Mouse (Mus musculus): ENCODE measurements around the gene Ccdc106. TPM values are rescaled to one million over a fixed set of nuclear protein-coding genes. Genes with fewer than 3 reads are reported as not detected.

Gene Ccdc106
- polyA plus RNA-seq, 1 experiment from 2014 or later: 40.0 TPM

GRCm38 (mm10) chr7:5037026-5037425 is 16.7 kb downstream of the Ccdc106 start:
- Histone ChIP-seq H3K4me2 (peak overlapping the region; percentile 59; the same call in 1 of the 2 replicates), H3K27me3 (no peaks in the 10 kb centered on the region), H3K9ac (no peak overlapping the region), H3K4me1 (replicated peaks) (peaks cover 22% of the 10 kb centered on the region), H3K36me3 (peaks cover 51% of the 10 kb centered on the region), H3K4me3 (no peak overlapping the region; the same call in 1 of the 2 replicates), H3K9me3 (0 out of 2 replicates have a peak, but pooled peaks cover 3% of the 10 kb centered on the region), H3K27ac (replicated peaks) (0 out of 2 replicates have a peak overlapping the region, but pooled peaks have one; percentile 97)
- 95% methylated on average over 7 of the region's 7 CpGs for WGBS
- no peak for ATAC-seq (ENCODE audit: low read depth)

GRCm38 (mm10) chr7:5037467-5037866 is 17.1 kb downstream of the Ccdc106 start:
- ATAC-seq (ENCODE audit: low read depth): no peak
- Histone ChIP-seq H3K36me3 (peaks cover 46% of the 10 kb centered on the region), H3K9me3 (0 out of 2 replicates have a peak, but pooled peaks cover 3% of the 10 kb centered on the region), H3K4me1 (replicated peaks) (peaks cover 22% of the 10 kb centered on the region), H3K4me3 (peak overlapping the region; percentile 63), H3K27me3 (no peaks in the 10 kb centered on the region), H3K4me2 (peak overlapping the region; percentile 59), H3K27ac (replicated peaks) (peak overlapping the region; percentile 97), H3K9ac (peak overlapping the region; percentile 83)
- WGBS: 88% methylated on average over 8 of the region's 8 CpGs

- peak; percentile 96 for ATAC-seq (ENCODE audit: low read depth)
These were observed 17.9 kb downstream of the Ccdc106 start, which contains the start of gene Zfp784 for GRCm38 (mm10) chr7:5038109-5038732. Zfp784 (minus strand) TSS chr7:5038446.

GRCm38 (mm10) chr7:5038940-5039339 is 18.6 kb downstream of the Ccdc106 start:
- H3K27ac ChIP-seq (replicated peaks): peak overlapping the region; percentile 97; the same call in 1 of the 2 replicates
- H3K4me1 ChIP-seq (replicated peaks): peaks cover 22% of the 10 kb centered on the region
- peaks cover 32% of the 10 kb centered on the region for H3K36me3 ChIP-seq
- no peak for ATAC-seq (ENCODE audit: low read depth)
- peak overlapping the region; percentile 59 for H3K4me2 ChIP-seq
- WGBS: 39% methylated on average over 5 of the region's 5 CpGs
- H3K4me3 ChIP-seq: peak overlapping the region; percentile 63
- peak overlapping the region; percentile 83 for H3K9ac ChIP-seq
- no peaks in the 10 kb centered on the region for H3K27me3 ChIP-seq
- H3K9me3 ChIP-seq: 0 out of 2 replicates have a peak, but pooled peaks cover 3% of the 10 kb centered on the region

More at GRCm38 (mm10) chr7:5038109-5038732, 17.9 kb downstream of the Ccdc106 start, which contains the start of gene Zfp784:
- WGBS: under 1% methylated on average over 48 of the region's 48 CpGs
- H3K4me1 ChIP-seq (replicated peaks): peaks cover 22% of the 10 kb centered on the region
- H3K27me3 ChIP-seq: no peaks in the 10 kb centered on the region
- peak within 1 kb of the TSS; percentile 59 for H3K4me2 ChIP-seq
- peaks cover 39% of the 10 kb centered on the region for H3K36me3 ChIP-seq
- H3K27ac ChIP-seq (replicated peaks): peak within 1 kb of the TSS; percentile 97
- peak within 1 kb of the TSS; percentile 63 for H3K4me3 ChIP-seq
- H3K9ac ChIP-seq: peak within 1 kb of the TSS; percentile 83
- 0 out of 2 replicates have a peak, but pooled peaks cover 3% of the 10 kb centered on the region for H3K9me3 ChIP-seq

- Histone ChIP-seq H3K4me2 (no peak overlapping the region), H3K36me3 (peaks cover 10% of the 10 kb centered on the region; the same call in 1 of the 2 replicates), H3K4me3 (no peak overlapping the region), H3K27me3 (no peaks in the 10 kb centered on the region), H3K27ac (replicated peaks) (no peak overlapping the region), H3K9ac (no peak overlapping the region), H3K4me1 (replicated peaks) (peaks cover under 1% of the 10 kb centered on the region; the same call in 1 of the 2 replicates), H3K9me3 (no peaks in the 10 kb centered on the region)
- no peak for ATAC-seq (ENCODE audit: low read depth)
- WGBS: 85% methylated on average over 2 of the region's 2 CpGs
These were observed 24.6 kb downstream of the Ccdc106 start for GRCm38 (mm10) chr7:5044981-5045380.

- no peak overlapping the region for H3K27ac ChIP-seq (replicated peaks)
- H3K9me3 ChIP-seq: no peaks in the 10 kb centered on the region
- H3K9ac ChIP-seq: 0 out of 2 replicates have a peak overlapping the region, but pooled peaks have one; percentile 8
- no peak overlapping the region for H3K4me3 ChIP-seq
- no peak for ATAC-seq (ENCODE audit: low read depth)
- H3K27me3 ChIP-seq: no peaks in the 10 kb centered on the region
- WGBS: 75% methylated on average over 2 of the region's 2 CpGs
- H3K36me3 ChIP-seq: peaks cover 9% of the 10 kb centered on the region; the same call in 1 of the 2 replicates
- no peak overlapping the region for H3K4me2 ChIP-seq
- peaks cover 8% of the 10 kb centered on the region for H3K4me1 ChIP-seq (replicated peaks)
These were observed 25.8 kb downstream of the Ccdc106 start for GRCm38 (mm10) chr7:5046112-5046511.

GRCm38 (mm10) chr7:5047313-5047712 is 27.0 kb downstream of the Ccdc106 start:
- peaks cover 14% of the 10 kb centered on the region for H3K4me1 ChIP-seq (replicated peaks)
- H3K9me3 ChIP-seq: no peaks in the 10 kb centered on the region
- H3K36me3 ChIP-seq: peaks cover 4% of the 10 kb centered on the region; the same call in 1 of the 2 replicates
- 44% methylated on average over 2 of the region's 2 CpGs for WGBS
- no peaks in the 10 kb centered on the region for H3K27me3 ChIP-seq
- no peak overlapping the region for H3K4me3 ChIP-seq
- ATAC-seq (ENCODE audit: low read depth): no peak
- H3K9ac ChIP-seq: no peak overlapping the region
- H3K27ac ChIP-seq (replicated peaks): no peak overlapping the region
- H3K4me2 ChIP-seq: no peak overlapping the region

GRCm38 (mm10) chr7:5051193-5052192 is 31.1 kb downstream of the Ccdc106 start, which contains the start of gene Zfp580:
Zfp580 (plus strand) TSS chr7:5051538.
- Histone ChIP-seq H3K36me3 (peaks cover 4% of the 10 kb centered on the region; the same call in 1 of the 2 replicates), H3K27ac (replicated peaks) (peak within 1 kb of the TSS; percentile 91), H3K9me3 (no peaks in the 10 kb centered on the region), H3K4me3 (peak within 1 kb of the TSS; percentile 63), H3K9ac (peak within 1 kb of the TSS; percentile 86), H3K4me1 (replicated peaks) (peaks cover 49% of the 10 kb centered on the region), H3K27me3 (peaks cover 41% of the 10 kb centered on the region), H3K4me2 (peak within 1 kb of the TSS; percentile 85)
- ATAC-seq (ENCODE audit: low read depth): peak; percentile 79
- under 1% methylated on average over 65 of the region's 65 CpGs for WGBS

GRCm38 (mm10) chr7:5052438-5052837 is 32.1 kb downstream of the Ccdc106 start:
- 4% methylated on average over 11 of the region's 12 CpGs for WGBS
- H3K27me3 ChIP-seq: peaks cover 49% of the 10 kb centered on the region
- 0 out of 2 replicates have a peak overlapping the region, but pooled peaks have one; percentile 23 for H3K27ac ChIP-seq (replicated peaks)
- no peak for ATAC-seq (ENCODE audit: low read depth)
- peak overlapping the region; percentile 63 for H3K4me3 ChIP-seq
- peak overlapping the region; percentile 85 for H3K4me2 ChIP-seq
- H3K9ac ChIP-seq: peak overlapping the region; percentile 86
- H3K4me1 ChIP-seq (replicated peaks): peaks cover 58% of the 10 kb centered on the region
- no peaks in the 10 kb centered on the region for H3K9me3 ChIP-seq
- H3K36me3 ChIP-seq: peaks cover 4% of the 10 kb centered on the region; the same call in 1 of the 2 replicates

- H3K27me3 ChIP-seq: peaks cover 54% of the 10 kb centered on the region
- 0 out of 2 replicates have a peak overlapping the region, but pooled peaks have one; percentile 23 for H3K27ac ChIP-seq (replicated peaks)
- peak overlapping the region; percentile 86 for H3K9ac ChIP-seq
- peak overlapping the region; percentile 85 for H3K4me2 ChIP-seq
- ATAC-seq (ENCODE audit: low read depth): no peak
- peak overlapping the region; percentile 63 for H3K4me3 ChIP-seq
- H3K9me3 ChIP-seq: no peaks in the 10 kb centered on the region
- H3K36me3 ChIP-seq: peaks cover 4% of the 10 kb centered on the region; the same call in 1 of the 2 replicates
- peaks cover 63% of the 10 kb centered on the region for H3K4me1 ChIP-seq (replicated peaks)
- 2% methylated on average over 45 of the region's 45 CpGs for WGBS
These were observed 32.6 kb downstream of the Ccdc106 start for GRCm38 (mm10) chr7:5052931-5053343.

GRCm38 (mm10) chr7:5053456-5054179 is 33.3 kb downstream of the Ccdc106 start:
- H3K4me3 ChIP-seq: peak overlapping the region; percentile 63
- H3K27ac ChIP-seq (replicated peaks): no peak overlapping the region
- H3K27me3 ChIP-seq: peaks cover 61% of the 10 kb centered on the region
- peak overlapping the region; percentile 85 for H3K4me2 ChIP-seq
- peak overlapping the region; percentile 86 for H3K9ac ChIP-seq
- H3K9me3 ChIP-seq: no peaks in the 10 kb centered on the region
- peaks cover 70% of the 10 kb centered on the region for H3K4me1 ChIP-seq (replicated peaks)
- peaks cover 3% of the 10 kb centered on the region; the same call in 1 of the 2 replicates for H3K36me3 ChIP-seq
- ATAC-seq (ENCODE audit: low read depth): no peak
- WGBS: 7% methylated on average over 32 of the region's 32 CpGs

Measured in neural tube, embryonic 13.5 days (tissue).